Mouse (Mus musculus) kidney, postnatal 0 days (tissue): Measurements from ENCODE around the gene Gm28051. TPM values are rescaled to one million over a fixed set of nuclear protein-coding genes. Genes with fewer than 3 reads are reported as not detected.

Experiments used
- ATAC-seq: fragments of 200-750 bp; cut with Nextera tagmentation; replicated peaks from 2 replicates; pipeline ENCODE4 v1.8.0; 2017; ENCODE audit warnings: low read depth, moderate number of reproducible peaks, moderate TSS enrichment, moderate library complexity; ENCODE audit not compliant: low FRiP score
- DNase-seq: peaks from one replicate; pipeline ENCODE4 v3.0.0-alpha.2; 2016; ENCODE audit warnings: low spot score
- H3K27ac ChIP-seq: fragments of 300-500 bp; sonication (generic); 2 replicates; pipeline ENCODE4 v1.5.1; 2014; ENCODE audit warnings: mild to moderate bottlenecking
- H3K27me3 ChIP-seq: fragments of 300-500 bp; sonication (generic); 2 replicates; pipeline ENCODE4 v1.6.1; 2014; ENCODE audit warnings: low read length, mixed read lengths; ENCODE audit not compliant: insufficient read depth
- H3K36me3 ChIP-seq: fragments of 300-500 bp; sonication (generic); 2 replicates; pipeline ENCODE4 v1.6.1; 2014; ENCODE audit warnings: low read length, mixed read lengths; ENCODE audit not compliant: insufficient read depth
- H3K4me1 ChIP-seq: fragments of 300-500 bp; sonication (generic); replicated peaks from 2 replicates; pipeline ENCODE4 v1.6.1; 2014; ENCODE audit warnings: antibody characterized with exemption, low read length, mixed read lengths; ENCODE audit not compliant: insufficient read depth
- H3K4me2 ChIP-seq: fragments of 300-500 bp; sonication (generic); 2 replicates; pipeline ENCODE4 v1.6.1; 2014; ENCODE audit warnings: mild to moderate bottlenecking, low read length, moderate library complexity, mixed read lengths
- H3K4me3 ChIP-seq: fragments of 300-500 bp; sonication (generic); replicated peaks from 2 replicates; pipeline ENCODE4 v1.5.1; 2014; ENCODE audit warnings: low read depth, low read length
- H3K9ac ChIP-seq: fragments of 300-500 bp; sonication (generic); 2 replicates; pipeline ENCODE4 v1.6.1; 2014; ENCODE audit warnings: low read depth, low read length
- H3K9me3 ChIP-seq: fragments of 300-500 bp; sonication (generic); replicated peaks from 2 replicates; pipeline ENCODE4 v1.6.1; 2016; ENCODE audit warnings: low read length, inconsistent platforms, mixed read lengths
- CTCF ChIP-seq: IDR thresholded peaks from 2 replicates; pipeline ENCODE4 v1.5.1; 2016; ENCODE audit warnings: antibody characterized with exemption, low read depth, mild to moderate bottlenecking, moderate library complexity
- WGBS: fragments of 180-500 bp; shearing (Covaris S2); extraction: QIAGEN DNeasy Blood & Tissue Kit; methylation state at CpG from one replicate; pipeline ENCODE4 v1.1.7; 2014; 5-methylcytosine and 5-hydroxymethylcytosine counted together
- polyA plus RNA-seq: library from polyadenylated mRNA; unstranded; fragments of >200 nt; fragmentation: Nextera tagmentation; extraction: Ambion mirVana; gene quantifications from 2 replicates; pipeline ENCODE4 v1.2.1, GENCODE M21; 2015

Gm28051 gene
- polyA plus RNA-seq, 1 experiment from 2014 or later: not detected

DNA sequence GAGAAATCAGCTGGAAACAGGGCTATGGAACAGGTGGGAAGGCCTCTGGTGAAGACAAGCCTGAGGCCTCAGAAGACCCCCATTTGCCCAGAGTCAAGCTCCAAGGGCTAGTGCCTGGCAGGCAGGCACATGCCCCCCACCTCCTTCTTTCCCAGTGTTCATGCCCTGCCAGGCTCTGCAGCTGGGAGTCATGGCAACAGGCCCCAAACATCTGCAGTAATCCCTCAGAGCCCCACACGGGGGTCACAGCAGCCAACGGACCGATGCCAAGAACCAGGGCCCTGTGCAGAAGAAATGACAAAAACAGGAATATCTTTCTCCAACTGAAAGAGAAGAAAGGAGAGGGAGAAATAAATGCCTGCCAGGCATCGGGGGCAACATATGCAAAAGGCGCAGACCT lies 73.6 kb downstream of the Gm28051 start:
- H3K4me3 ChIP-seq: no peak overlapping the region
- no peaks in the 10 kb centered on the region for H3K36me3 ChIP-seq
- no peak overlapping the region for H3K4me2 ChIP-seq
- H3K9ac ChIP-seq: no peak overlapping the region
- no peaks in the 10 kb centered on the region for H3K27me3 ChIP-seq
- ATAC-seq: no peak
- DNase-seq: no peak
- WGBS: 63% methylated on average over 5 of the region's 5 CpGs
- H3K4me1 ChIP-seq: peaks cover 24% of the 10 kb centered on the region; the same call in 1 of the 2 replicates
- no peaks in the 10 kb centered on the region for H3K9me3 ChIP-seq
- H3K27ac ChIP-seq: no peak overlapping the region; the same call in 1 of the 2 replicates
- TF ChIP-seq CTCF: no peak; the same call in 1 of the 2 replicates

DNA sequence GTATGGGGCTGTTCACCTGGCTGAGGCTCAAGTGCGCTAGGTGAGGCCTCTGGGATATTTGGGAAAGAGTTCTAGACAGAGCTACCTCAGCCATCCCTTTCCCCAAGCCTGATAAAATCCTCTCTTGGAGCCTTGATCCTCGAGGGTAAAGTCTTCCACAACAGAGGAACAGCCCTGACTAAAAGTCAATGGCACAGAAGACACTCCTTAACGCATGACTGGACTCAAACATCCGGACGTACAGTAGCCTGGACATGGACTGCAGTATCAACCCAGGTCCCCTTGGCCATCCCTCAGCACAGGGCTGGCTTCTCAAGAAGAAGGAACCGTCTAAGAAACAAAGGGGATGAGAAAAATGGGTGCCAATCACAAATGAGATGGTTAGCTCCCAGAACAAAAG lies 74.1 kb downstream of the Gm28051 start:
- no peak overlapping the region; the same call in 1 of the 2 replicates for H3K27ac ChIP-seq
- no peak overlapping the region for H3K4me2 ChIP-seq
- WGBS: 65% methylated on average over 6 of the region's 6 CpGs
- H3K36me3 ChIP-seq: no peaks in the 10 kb centered on the region
- H3K9ac ChIP-seq: no peak overlapping the region
- ATAC-seq (no peak), DNase-seq (no peak)
- H3K4me3 ChIP-seq: no peak overlapping the region
- no peaks in the 10 kb centered on the region for H3K9me3 ChIP-seq
- peaks cover 27% of the 10 kb centered on the region; the same call in 1 of the 2 replicates for H3K4me1 ChIP-seq
- no peak for TF ChIP-seq CTCF
- H3K27me3 ChIP-seq: no peaks in the 10 kb centered on the region

DNA sequence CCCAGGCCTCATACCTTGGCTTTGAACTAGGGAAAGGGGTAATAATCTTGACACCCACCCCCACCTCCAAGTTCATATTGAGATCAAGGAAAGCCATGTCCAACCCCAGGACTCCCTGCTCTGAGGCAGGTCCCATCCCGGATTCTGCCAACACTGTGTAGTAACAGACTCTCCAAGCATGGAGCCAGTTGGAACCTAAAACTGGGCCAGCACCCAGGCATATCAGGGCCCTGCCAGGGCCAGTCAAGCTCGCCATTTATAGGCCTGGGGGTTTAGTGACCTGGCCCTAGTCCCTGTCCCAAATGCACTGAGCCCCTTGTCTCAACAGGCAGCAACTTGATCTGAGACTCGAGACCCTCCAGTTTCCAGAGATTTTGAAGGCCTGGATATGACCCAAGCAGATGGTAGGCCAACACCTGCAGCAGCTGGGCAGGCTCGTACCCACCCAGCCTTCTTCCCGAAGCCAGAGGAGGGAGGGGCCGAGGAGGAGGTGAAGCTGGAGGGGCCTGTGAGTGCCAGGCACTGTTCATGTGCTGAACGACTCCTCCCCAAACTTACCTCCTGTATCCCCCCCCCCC lies 74.8 kb downstream of the Gm28051 start:
- no peaks in the 10 kb centered on the region for H3K27me3 ChIP-seq
- no peak for DNase-seq
- ATAC-seq: no peak
- no peaks in the 10 kb centered on the region for H3K36me3 ChIP-seq
- H3K4me2 ChIP-seq: no peak overlapping the region
- no peak for TF ChIP-seq CTCF
- H3K9me3 ChIP-seq: no peaks in the 10 kb centered on the region
- no peak overlapping the region for H3K9ac ChIP-seq
- H3K4me3 ChIP-seq: no peak overlapping the region
- 61% methylated on average over 7 of the region's 7 CpGs for WGBS
- peaks cover 27% of the 10 kb centered on the region; the same call in 1 of the 2 replicates for H3K4me1 ChIP-seq
- no peak overlapping the region for H3K27ac ChIP-seq

DNA sequence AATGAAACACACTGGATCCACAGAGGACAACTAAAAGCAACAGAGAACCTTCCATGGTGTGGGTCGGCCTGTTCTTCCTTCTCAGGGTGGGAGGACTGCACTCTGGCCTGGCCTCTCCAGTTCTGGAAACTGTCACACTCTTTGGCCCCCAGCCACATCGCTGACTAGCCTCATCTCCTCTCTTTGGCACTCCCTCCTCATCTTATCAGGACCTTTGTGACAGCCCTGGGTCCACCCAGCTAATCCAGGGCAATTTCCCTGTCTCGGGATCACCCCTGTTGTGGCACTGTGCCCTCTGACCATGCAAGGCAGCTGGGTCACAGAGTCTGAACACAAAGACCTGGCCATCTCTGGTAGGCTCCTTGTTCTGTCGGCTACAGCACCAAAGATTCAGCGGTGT lies 75.5 kb downstream of the Gm28051 start:
- WGBS: 66% methylated on average over 5 of the region's 5 CpGs
- no peak for ATAC-seq
- no peak for DNase-seq
- H3K4me1 ChIP-seq: peaks cover 27% of the 10 kb centered on the region; the same call in 1 of the 2 replicates
- H3K4me3 ChIP-seq: no peak overlapping the region
- no peaks in the 10 kb centered on the region for H3K36me3 ChIP-seq
- no peaks in the 10 kb centered on the region for H3K27me3 ChIP-seq
- no peak overlapping the region for H3K27ac ChIP-seq
- no peaks in the 10 kb centered on the region for H3K9me3 ChIP-seq
- no peak for TF ChIP-seq CTCF
- H3K4me2 ChIP-seq: no peak overlapping the region
- no peak overlapping the region for H3K9ac ChIP-seq

DNA sequence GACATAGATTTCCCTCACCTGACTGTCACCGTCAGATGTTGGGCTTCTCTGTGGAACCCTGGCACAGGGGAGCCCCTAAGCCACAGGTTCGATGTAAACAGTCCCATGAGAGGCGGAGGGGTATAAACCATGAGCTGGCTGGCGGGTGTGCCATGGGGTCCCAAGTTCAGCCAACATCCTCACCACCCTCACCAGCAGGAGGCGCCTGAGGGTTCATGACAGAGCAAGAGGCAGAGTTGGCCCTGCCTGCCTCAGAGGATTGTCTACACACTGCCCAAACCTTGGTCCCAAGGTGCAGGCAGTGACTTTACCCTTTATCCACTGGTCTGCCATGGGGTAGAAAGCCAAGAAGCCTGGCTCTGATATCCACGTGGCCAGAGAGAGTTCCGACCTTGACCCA lies 76.0 kb downstream of the Gm28051 start:
- Histone ChIP-seq H3K4me2 (no peak overlapping the region), H3K4me1 (peaks cover 26% of the 10 kb centered on the region; the same call in 1 of the 2 replicates), H3K36me3 (no peaks in the 10 kb centered on the region), H3K9ac (no peak overlapping the region), H3K4me3 (no peak overlapping the region), H3K27ac (no peak overlapping the region), H3K9me3 (no peaks in the 10 kb centered on the region), H3K27me3 (no peaks in the 10 kb centered on the region)
- 80% methylated on average over 7 of the region's 7 CpGs for WGBS
- DNase-seq (no peak), ATAC-seq (no peak)
- TF ChIP-seq CTCF: 0 out of 2 replicates have a peak, but pooled peaks have one; percentile 36

DNA sequence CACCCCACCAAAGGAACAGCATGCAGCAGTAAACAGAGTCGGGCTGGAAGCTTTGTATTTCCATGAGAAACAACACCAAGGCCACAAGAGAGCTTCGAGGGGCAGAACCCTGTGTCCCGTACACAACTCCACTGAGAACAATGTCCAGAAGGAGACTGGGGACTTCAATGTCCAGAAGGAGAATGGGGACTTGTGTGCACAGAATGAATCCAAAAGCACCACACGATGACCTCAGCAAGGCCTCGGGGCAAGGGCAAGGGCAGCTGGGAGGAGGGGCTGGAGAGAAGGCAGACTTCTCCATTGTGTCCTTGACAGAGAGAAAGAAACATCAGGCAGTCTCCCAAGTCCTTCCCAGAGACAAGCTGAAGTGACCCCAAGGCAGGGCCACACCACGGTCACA lies 78.7 kb downstream of the Gm28051 start:
- H3K4me1 ChIP-seq: peaks cover 13% of the 10 kb centered on the region; the same call in 1 of the 2 replicates
- H3K9me3 ChIP-seq: no peaks in the 10 kb centered on the region
- WGBS: 72% methylated on average over 6 of the region's 6 CpGs
- H3K4me3 ChIP-seq: no peak overlapping the region
- H3K27me3 ChIP-seq: no peaks in the 10 kb centered on the region
- TF ChIP-seq CTCF: no peak
- DNase-seq (no peak), ATAC-seq (no peak)
- H3K27ac ChIP-seq: no peak overlapping the region
- H3K9ac ChIP-seq: no peak overlapping the region
- no peak overlapping the region for H3K4me2 ChIP-seq
- H3K36me3 ChIP-seq: no peaks in the 10 kb centered on the region

DNA sequence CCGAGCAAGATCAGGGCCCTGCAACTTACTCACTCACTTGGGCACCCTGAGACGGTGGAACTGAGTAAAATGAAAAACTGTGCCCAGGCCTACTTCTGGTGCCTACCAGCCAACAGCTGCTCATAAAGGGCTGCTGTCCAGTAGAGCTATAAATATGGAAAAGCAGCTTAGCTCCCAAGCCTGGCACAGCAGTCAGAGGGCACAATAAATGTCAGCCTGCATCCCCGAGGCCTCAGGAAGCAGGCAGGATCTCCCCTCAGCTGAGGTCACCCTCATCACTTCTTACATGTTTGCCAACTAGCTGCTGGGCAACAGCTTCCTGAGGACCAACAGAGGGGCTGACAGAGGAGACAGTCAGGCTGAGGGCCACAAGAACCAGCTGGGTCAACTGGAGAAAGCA lies 80.5 kb downstream of the Gm28051 start:
- H3K9ac ChIP-seq: no peak overlapping the region
- WGBS: 80% methylated on average over 3 of the region's 3 CpGs
- no peak overlapping the region for H3K4me2 ChIP-seq
- H3K27ac ChIP-seq: no peak overlapping the region
- H3K9me3 ChIP-seq: no peaks in the 10 kb centered on the region
- no peak overlapping the region for H3K4me3 ChIP-seq
- no peaks in the 10 kb centered on the region for H3K36me3 ChIP-seq
- DNase-seq (no peak), ATAC-seq (no peak)
- no peak for TF ChIP-seq CTCF
- peaks cover 11% of the 10 kb centered on the region for H3K4me1 ChIP-seq
- H3K27me3 ChIP-seq: no peaks in the 10 kb centered on the region
